20 mouse cellular contexts compared by ENCODE assay signal in genomic region chr12:87087236-87087635, GRCm38 (mm10). TPM values are rescaled to one million over a fixed set of nuclear protein-coding genes. Genes with fewer than 3 reads are reported as not detected.
"Had no signal": no experiment of that assay in that cellular context is flagged by ENCODE, and none has a peak within 500 bp of the region (broad histone marks: within the 10 kb centered on the region; RNA-seq: fewer than 3 reads in every experiment).

No protein-coding gene starts in this region.

- H3K36me3 ChIP-seq: midbrain, embryonic 10.5 days; midbrain, embryonic 12.5 days had no signal

- H3K27me3 ChIP-seq: neural tube, embryonic 13.5 days; neural tube, embryonic 15.5 days had no signal

- H3K27ac ChIP-seq: midbrain, embryonic 10.5 days; midbrain, embryonic 12.5 days; neural tube, embryonic 13.5 days; neural tube, embryonic 15.5 days had no signal

- H3K9me3 ChIP-seq: midbrain, embryonic 10.5 days; midbrain, embryonic 12.5 days; neural tube, embryonic 13.5 days; neural tube, embryonic 15.5 days had no signal

- DNase-seq: lung, adult 18-20 months; lung, embryonic 14.5 days; lung, postnatal 10 days; lung, postnatal 4 days; midbrain, embryonic 14.5 days; retina, postnatal 1 day; right cerebral cortex, adult 18-20 months; right cerebral cortex, postnatal 25 days; right cerebral cortex, postnatal 4 days; spleen, adult 18-20 months; thymus, adult 18-20 months; thymus, postnatal 14 days; thymus, postnatal 4 days had no signal

- H3K9ac ChIP-seq: lung, embryonic 14.5 days; midbrain, embryonic 12.5 days; neural tube, embryonic 13.5 days; neural tube, embryonic 15.5 days had no signal

- H3K4me1 ChIP-seq: midbrain, embryonic 10.5 days; midbrain, embryonic 12.5 days; neural tube, embryonic 13.5 days; neural tube, embryonic 15.5 days had no signal

- H3K4me3 ChIP-seq: midbrain, embryonic 10.5 days; midbrain, embryonic 12.5 days; myocyte; neural tube, embryonic 13.5 days; neural tube, embryonic 15.5 days had no signal

RNA-seq across cellular contexts. Expression of gene Ngb, which starts 15.1 kb away (rescaled TPM):
- total RNA-seq: megakaryocyte, adult 5-6 weeks; megakaryocyte-erythroid progenitor cell, adult 5-6 weeks had no signal
